Mouse (Mus musculus) limb, embryonic 11.5 days (tissue): ENCODE data around the gene Brk1. TPM values are rescaled to one million over a fixed set of nuclear protein-coding genes. Genes with fewer than 3 reads are reported as not detected.

Source experiments
- ATAC-seq: fragments of 200-750 bp; cut with Nextera tagmentation; 2 replicates; pipeline ENCODE4 v1.8.0; 2017; ENCODE audit warnings: low read depth; ENCODE audit not compliant: insufficient number of reproducible peaks, low FRiP score, low TSS enrichment
- DNase-seq: peaks from one replicate; pipeline ENCODE4 v3.0.0-alpha.2; 2015; ENCODE audit warnings: low spot score
- H3K27ac ChIP-seq: fragments of 300-500 bp; sonication (generic); replicated peaks from 2 replicates; pipeline ENCODE4 v1.5.1; 2014; ENCODE audit warnings: low read depth, mild to moderate bottlenecking, low read length
- H3K27me3 ChIP-seq: fragments of 300-500 bp; sonication (generic); 2 replicates; pipeline ENCODE4 v1.6.1; 2014; ENCODE audit warnings: mild to moderate bottlenecking, low read length, mixed read lengths; ENCODE audit not compliant: control insufficient read depth, insufficient read depth
- H3K36me3 ChIP-seq: fragments of 300-500 bp; sonication (generic); 2 replicates; pipeline ENCODE4 v1.6.1; 2014; ENCODE audit warnings: mild to moderate bottlenecking, low read length, moderate library complexity, mixed read lengths; ENCODE audit not compliant: control insufficient read depth, insufficient read depth
- H3K4me1 ChIP-seq: fragments of 300-500 bp; sonication (generic); 2 replicates; pipeline ENCODE4 v1.6.1; 2014; ENCODE audit warnings: low read length, mixed read lengths; ENCODE audit not compliant: control insufficient read depth, insufficient read depth
- H3K4me2 ChIP-seq: fragments of 300-500 bp; sonication (generic); 2 replicates; pipeline ENCODE4 v1.6.1; 2014; ENCODE audit warnings: low read depth, mild to moderate bottlenecking, moderate library complexity; ENCODE audit not compliant: severe bottlenecking
- H3K4me3 ChIP-seq: fragments of 300-500 bp; sonication (generic); 2 replicates; pipeline ENCODE4 v1.5.1; 2014; ENCODE audit warnings: low read depth, low read length
- H3K9ac ChIP-seq: fragments of 300-500 bp; sonication (generic); 2 replicates; pipeline ENCODE4 v1.6.1; 2014; ENCODE audit warnings: mild to moderate bottlenecking, low read length
- H3K9me3 ChIP-seq: fragments of 300-500 bp; sonication (generic); 2 replicates; pipeline ENCODE4 v1.6.1; 2016; ENCODE audit warnings: low read length; ENCODE audit not compliant: control insufficient read depth
- WGBS: fragments of 180-500 bp; shearing (Covaris S2); extraction: QIAGEN DNeasy Blood & Tissue Kit; methylation state at CpG from one replicate; pipeline ENCODE4 v1.1.7; 2014; 5-methylcytosine and 5-hydroxymethylcytosine counted together
- polyA plus RNA-seq: library from polyadenylated mRNA; unstranded; fragments of >200 nt; fragmentation: Nextera tagmentation; extraction: Ambion mirVana; gene quantifications from 2 replicates; pipeline ENCODE4 v1.2.1, GENCODE M21; 2014

The Brk1 gene
- polyA plus RNA-seq, 1 experiment from 2014 or later, result 221 TPM

- WGBS, result 97% methylated on average over 4 of the region's 4 CpGs
- H3K36me3 ChIP-seq, result peaks cover 7% of the 10 kb centered on the region
Measured at GRCm38 (mm10) chr6:113632863-113633262, 28.3 kb downstream of the Brk1 start.

DNA sequence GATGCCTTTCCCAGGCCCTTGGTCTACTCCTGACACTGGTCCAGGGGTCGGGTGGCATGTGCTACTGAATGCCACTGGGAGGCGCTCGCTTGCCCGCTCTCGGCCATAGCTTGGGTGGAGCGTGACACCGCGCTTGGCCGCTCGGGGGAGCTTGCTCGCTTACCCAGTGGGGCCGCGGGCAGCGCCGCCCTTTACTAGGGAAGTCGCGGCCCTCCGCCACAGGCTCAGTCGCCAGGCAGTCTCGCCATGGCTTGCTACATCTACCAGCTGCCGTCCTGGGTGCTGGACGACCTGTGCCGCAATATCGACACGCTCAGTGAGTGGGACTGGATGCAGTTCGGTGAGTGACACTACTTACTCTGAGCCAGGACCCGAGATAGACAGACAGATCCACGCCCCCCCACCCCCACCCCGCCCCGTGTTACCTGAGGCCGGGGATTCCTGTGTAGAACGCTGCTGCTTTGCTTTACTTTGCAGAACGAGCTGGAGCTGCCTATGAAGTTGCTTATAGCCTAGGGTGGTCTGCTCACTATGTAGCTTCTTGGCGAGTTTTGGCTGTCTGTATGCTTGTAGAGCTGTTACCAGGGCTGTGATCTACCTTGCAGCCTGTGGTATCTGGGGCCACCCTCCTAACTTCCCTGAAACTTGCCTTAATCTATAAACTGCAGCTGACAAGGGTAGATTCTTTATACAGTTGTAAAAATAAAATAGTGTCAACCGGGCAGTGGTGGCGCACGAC is 33.9 kb downstream of the Brk1 start, which contains the start of gene Irak2:
TSS of gene Irak2 (plus strand) at position 166 of the 739 bp plus-strand sequence.
- Histone ChIP-seq H3K27me3 (no peaks in the 10 kb centered on the region), H3K9ac (peak within 1 kb of the TSS; percentile 61), H3K4me3 (peak within 1 kb of the TSS; percentile 42), H3K36me3 (no peaks in the 10 kb centered on the region), H3K4me1 (no peaks in the 10 kb centered on the region), H3K9me3 (no peaks in the 10 kb centered on the region), H3K27ac (no peak within 1 kb of the TSS), H3K4me2 (peak within 1 kb of the TSS; percentile 54)
- ATAC-seq (peak; percentile 92), DNase-seq (peak; percentile 96)
- 8% methylated on average over 37 of the region's 37 CpGs for WGBS

More at GRCm38 (mm10) chr6:113632863-113633262, 28.3 kb downstream of the Brk1 start:
- no peaks in the 10 kb centered on the region for H3K9me3 ChIP-seq
- ATAC-seq (no peak), DNase-seq (no peak)
- H3K27ac ChIP-seq, result no peak overlapping the region
- no peaks in the 10 kb centered on the region for H3K27me3 ChIP-seq
- H3K4me2 ChIP-seq, result no peak overlapping the region
- no peaks in the 10 kb centered on the region for H3K4me1 ChIP-seq
- no peak overlapping the region for H3K4me3 ChIP-seq
- H3K9ac ChIP-seq, result no peak overlapping the region

- Histone ChIP-seq H3K4me2 (no peak overlapping the region), H3K9ac (no peak overlapping the region), H3K9me3 (no peaks in the 10 kb centered on the region), H3K36me3 (no peaks in the 10 kb centered on the region), H3K4me1 (no peaks in the 10 kb centered on the region), H3K27ac (no peak overlapping the region), H3K4me3 (no peak overlapping the region), H3K27me3 (no peaks in the 10 kb centered on the region)
- DNase-seq (no peak), ATAC-seq (no peak)
- WGBS, result 87% methylated on average over 4 of the region's 4 CpGs
Measured at GRCm38 (mm10) chr6:113639201-113639600, 34.6 kb downstream of the Brk1 start.

DNA sequence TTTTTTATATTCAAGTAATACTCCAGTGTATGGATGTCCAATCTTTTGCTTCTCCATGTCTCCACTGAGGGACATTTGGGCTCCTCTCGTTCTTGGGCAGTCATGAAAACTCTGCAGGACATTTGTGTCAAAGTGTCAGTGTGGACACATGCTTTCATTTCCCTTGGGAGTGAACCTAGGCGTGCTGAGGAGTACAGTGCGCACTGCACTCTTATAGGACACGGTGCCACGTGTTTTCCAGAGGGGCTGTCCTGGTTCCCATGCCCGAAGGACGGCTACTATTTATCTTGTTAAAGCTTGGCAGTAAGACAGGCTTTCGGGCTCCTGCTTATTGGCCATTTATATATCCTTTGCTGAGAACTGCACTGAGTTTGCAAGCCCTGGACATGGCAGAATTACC is 38.0 kb downstream of the Brk1 start:
- H3K9me3 ChIP-seq, result no peaks in the 10 kb centered on the region
- no peaks in the 10 kb centered on the region for H3K36me3 ChIP-seq
- no peak for DNase-seq
- no peaks in the 10 kb centered on the region for H3K27me3 ChIP-seq
- ATAC-seq, result no peak
- 83% methylated on average over 8 of the region's 8 CpGs for WGBS
- no peak overlapping the region for H3K4me2 ChIP-seq
- no peak overlapping the region for H3K4me3 ChIP-seq
- H3K9ac ChIP-seq, result no peak overlapping the region
- H3K27ac ChIP-seq, result no peak overlapping the region
- no peaks in the 10 kb centered on the region for H3K4me1 ChIP-seq

DNA sequence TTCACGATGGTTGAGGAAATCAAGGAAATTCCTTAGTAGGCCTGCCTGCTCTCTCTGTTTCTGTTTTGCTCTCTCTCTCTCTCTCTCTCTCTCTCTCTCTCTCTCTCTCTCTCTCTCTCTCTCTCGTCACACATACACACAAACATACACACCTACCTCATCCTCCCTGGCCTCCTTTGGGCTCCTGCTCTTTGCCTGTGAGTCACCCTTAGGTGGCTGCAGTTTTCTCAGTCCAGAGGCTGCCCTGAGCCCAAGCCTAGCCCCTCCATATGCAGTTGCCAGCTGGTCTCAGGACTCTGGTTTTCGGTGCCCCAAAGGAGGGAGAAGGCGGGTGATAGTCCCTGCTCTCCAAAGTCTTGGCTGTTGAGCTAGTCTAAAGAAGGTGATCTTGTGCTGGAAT is 38.4 kb downstream of the Brk1 start:
- no peak for ATAC-seq
- no peaks in the 10 kb centered on the region for H3K4me1 ChIP-seq
- H3K27ac ChIP-seq, result no peak overlapping the region
- no peak overlapping the region for H3K9ac ChIP-seq
- H3K4me3 ChIP-seq, result no peak overlapping the region
- 80% methylated on average over 4 of the region's 4 CpGs for WGBS
- H3K9me3 ChIP-seq, result no peaks in the 10 kb centered on the region
- H3K27me3 ChIP-seq, result no peaks in the 10 kb centered on the region
- DNase-seq, result no peak
- H3K36me3 ChIP-seq, result no peaks in the 10 kb centered on the region
- no peak overlapping the region for H3K4me2 ChIP-seq

GRCm38 (mm10) chr6:113643967-113644366 is 39.4 kb downstream of the Brk1 start:
- Histone ChIP-seq H3K27me3 (no peaks in the 10 kb centered on the region), H3K4me1 (no peaks in the 10 kb centered on the region), H3K27ac (no peak overlapping the region), H3K36me3 (no peaks in the 10 kb centered on the region), H3K9ac (no peak overlapping the region), H3K4me2 (no peak overlapping the region), H3K9me3 (no peaks in the 10 kb centered on the region), H3K4me3 (no peak overlapping the region)
- no peak for DNase-seq
- ATAC-seq, result no peak
- 88% methylated on average over 2 of the region's 2 CpGs for WGBS

- no peak for ATAC-seq
- H3K4me1 ChIP-seq, result no peaks in the 10 kb centered on the region
- no peaks in the 10 kb centered on the region for H3K27me3 ChIP-seq
- WGBS, result 88% methylated on average over 8 of the region's 8 CpGs
- H3K4me3 ChIP-seq, result no peak overlapping the region
- H3K36me3 ChIP-seq, result no peaks in the 10 kb centered on the region
- H3K4me2 ChIP-seq, result no peak overlapping the region
- no peaks in the 10 kb centered on the region for H3K9me3 ChIP-seq
- H3K9ac ChIP-seq, result no peak overlapping the region
- DNase-seq, result no peak
- H3K27ac ChIP-seq, result no peak overlapping the region
Measured at GRCm38 (mm10) chr6:113644808-113645207, 40.2 kb downstream of the Brk1 start.

DNA sequence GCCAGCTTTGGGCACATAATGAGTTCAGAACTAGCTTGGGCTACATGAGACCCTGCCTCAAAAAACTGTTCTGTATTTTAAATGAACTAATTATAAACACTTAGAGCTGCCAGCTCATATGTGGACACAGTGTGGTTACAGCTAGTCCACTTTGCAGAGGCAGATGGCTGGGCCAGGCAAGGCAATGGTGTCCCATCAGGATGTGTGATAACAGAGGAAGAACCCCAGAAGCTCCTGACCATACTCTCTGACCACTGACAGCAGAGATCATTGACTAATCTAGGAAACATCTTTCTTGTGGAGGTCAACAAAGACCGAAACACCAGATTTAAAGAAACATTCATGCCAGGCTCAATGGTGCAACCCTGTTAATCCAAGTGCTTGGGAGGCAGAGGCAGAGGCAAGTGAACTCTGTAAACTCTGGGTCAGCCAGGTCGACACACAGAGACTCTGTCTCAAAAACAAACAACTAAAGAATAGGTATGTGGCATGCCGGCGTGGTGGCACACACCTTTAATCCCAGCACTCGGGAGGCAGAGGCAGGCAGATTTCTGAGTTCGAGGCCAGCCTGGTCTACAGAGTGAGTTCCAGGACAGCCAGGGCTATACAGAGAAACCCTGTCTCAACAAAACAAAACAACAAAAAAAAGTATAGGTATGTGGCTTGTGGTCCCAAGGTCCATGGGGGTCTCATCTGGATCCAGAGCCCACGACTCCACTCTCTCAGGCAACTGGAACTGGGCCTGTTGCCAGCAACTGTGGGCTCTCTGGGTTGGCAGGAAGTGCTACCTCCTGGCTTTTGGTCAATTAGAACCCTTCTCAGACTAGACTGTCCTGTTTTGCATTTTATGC is 45.0 kb downstream of the Brk1 start:
- no peak for DNase-seq
- no peak for ATAC-seq
- no peaks in the 10 kb centered on the region for H3K36me3 ChIP-seq
- no peak overlapping the region for H3K27ac ChIP-seq
- H3K9ac ChIP-seq, result no peak overlapping the region
- 86% methylated on average over 7 of the region's 7 CpGs for WGBS
- no peak overlapping the region for H3K4me3 ChIP-seq
- H3K27me3 ChIP-seq, result no peaks in the 10 kb centered on the region
- no peaks in the 10 kb centered on the region for H3K9me3 ChIP-seq
- H3K4me2 ChIP-seq, result no peak overlapping the region
- H3K4me1 ChIP-seq, result no peaks in the 10 kb centered on the region
